Mouse (Mus musculus) cortical plate, adult 2 months (tissue): ENCODE measurements around the gene Trir. TPM values are rescaled to one million over a fixed set of nuclear protein-coding genes. Genes with fewer than 3 reads are reported as not detected.

Source experiments
- H3K27ac ChIP-seq: fragments of 200-500 bp; 2 replicates; pipeline ENCODE4 v1.5.1; 2012; ENCODE audit warnings: low read length, control low read depth, inconsistent platforms; ENCODE audit not compliant: insufficient read depth
- H3K4me1 ChIP-seq: fragments of 200-500 bp; 2 replicates; pipeline ENCODE4 v1.6.1; 2011; ENCODE audit warnings: low read length; ENCODE audit not compliant: control insufficient read depth, insufficient read depth
- H3K4me3 ChIP-seq: fragments of 200-500 bp; 2 replicates; pipeline ENCODE4 v1.5.1; 2011; ENCODE audit warnings: mild to moderate bottlenecking, low read length, control low read depth; ENCODE audit not compliant: insufficient read depth
- CTCF ChIP-seq: fragments of 200-500 bp; IDR thresholded peaks from 2 replicates; pipeline ENCODE4 v1.5.1; 2011; ENCODE audit warnings: mild to moderate bottlenecking, control low read depth, low read length; ENCODE audit not compliant: insufficient read depth; ENCODE audit errors: extremely low read depth
- POLR2A ChIP-seq: fragments of 200-500 bp; IDR thresholded peaks from 2 replicates; pipeline ENCODE4 v1.6.1; 2011; ENCODE audit warnings: mild to moderate bottlenecking, low read length, control low read depth; ENCODE audit not compliant: insufficient read depth; ENCODE audit errors: extremely low read depth
- polyA plus RNA-seq: library from polyadenylated mRNA; depleted of rRNA; stranded (reverse); fragments of >200 nt; gene quantifications from 2 replicates; pipeline ENCODE4 v1.2.3, GENCODE M21; 2012

Gene Trir
- polyA plus RNA-seq, 1 experiment, result 119 TPM

DNA sequence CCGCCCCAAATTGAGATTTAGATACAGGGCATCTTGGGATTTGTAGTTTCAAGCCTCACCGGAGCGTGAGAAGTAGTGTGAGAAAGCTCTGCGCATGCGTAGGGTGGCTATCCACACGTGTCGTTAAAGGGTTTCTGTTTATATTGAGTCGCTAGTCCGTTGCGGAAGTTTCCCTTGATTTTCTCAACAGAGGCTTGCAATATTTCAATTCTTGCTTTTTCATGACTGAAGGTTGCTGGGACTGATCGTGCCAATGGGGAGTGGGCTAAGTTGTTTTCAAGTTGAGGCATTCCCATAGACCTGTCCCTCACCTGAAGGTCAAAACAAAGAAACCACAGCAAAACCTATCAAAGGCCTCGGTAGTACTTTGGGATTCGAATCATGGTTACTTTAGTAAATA is 8.1 kb downstream of the Trir start:
- H3K4me1 ChIP-seq, result no peaks in the 10 kb centered on the region; the same call in 1 of the 2 replicates
- H3K4me3 ChIP-seq, result no peak overlapping the region
- no peak overlapping the region for H3K27ac ChIP-seq
- TF ChIP-seq CTCF (no peak), POLR2A (peak; percentile 41; the same call in 1 of the 2 replicates)

DNA sequence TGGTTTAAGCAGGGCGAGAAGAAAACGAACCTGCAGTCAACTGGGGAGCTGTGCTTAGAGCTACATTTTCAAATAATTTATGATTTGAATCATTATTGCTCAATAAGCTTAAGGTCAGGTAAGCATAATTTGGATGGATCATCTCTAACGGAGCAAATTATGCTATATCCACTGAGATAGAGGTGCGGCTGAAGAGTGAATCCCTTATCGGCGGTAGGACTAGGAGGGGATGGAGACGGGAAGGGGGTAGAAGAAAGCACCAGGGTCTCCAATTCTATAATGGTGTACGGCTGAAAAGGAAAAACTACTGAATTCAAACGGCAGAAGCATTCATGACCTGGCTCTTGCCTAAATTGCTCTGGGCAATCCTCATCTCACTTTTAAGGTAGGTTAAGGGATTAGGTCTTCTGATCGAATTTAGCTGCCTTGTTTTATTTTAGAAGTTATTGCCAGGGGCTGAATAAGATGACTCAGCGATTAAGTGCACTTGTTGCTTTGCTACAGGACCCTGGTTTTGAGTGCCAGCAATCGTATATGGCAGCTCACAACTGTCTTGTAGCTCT is 8.6 kb downstream of the Trir start:
- no peak overlapping the region for H3K27ac ChIP-seq
- TF ChIP-seq POLR2A, result no peak
- peak overlapping the region; percentile 68; the same call in 1 of the 2 replicates for H3K4me3 ChIP-seq
- no peaks in the 10 kb centered on the region; the same call in 1 of the 2 replicates for H3K4me1 ChIP-seq

DNA sequence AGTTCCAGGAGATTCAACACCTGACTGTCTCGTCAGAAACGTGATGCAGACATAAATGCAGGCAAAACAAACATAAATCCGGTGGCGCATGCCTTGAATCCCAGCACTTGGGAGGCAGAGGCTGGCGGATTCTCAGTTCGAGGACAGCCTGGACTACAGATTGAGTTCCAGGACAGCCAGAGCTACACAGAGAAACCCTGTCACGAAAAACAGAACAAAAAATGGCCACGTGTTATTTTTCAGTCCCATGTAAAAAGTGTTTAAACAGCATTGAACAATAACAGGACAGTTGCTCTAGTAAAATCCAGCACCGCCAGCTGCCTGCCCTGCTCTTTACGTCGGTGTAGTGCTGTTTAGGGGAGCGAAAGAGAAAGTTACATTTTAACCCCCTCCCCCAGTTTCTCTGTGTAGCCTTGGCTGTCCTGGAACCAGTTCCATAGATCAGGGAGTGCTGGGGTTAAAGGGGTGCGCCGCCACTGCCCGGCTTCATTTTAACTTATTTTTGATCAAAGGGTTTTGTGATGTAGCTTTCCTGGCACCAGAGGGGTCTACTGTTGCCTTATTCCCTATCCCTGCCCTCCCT is 9.2 kb downstream of the Trir start:
- TF ChIP-seq POLR2A, result no peak
- TF ChIP-seq CTCF, result no peak
- Histone ChIP-seq H3K27ac (no peak overlapping the region), H3K4me1 (no peaks in the 10 kb centered on the region; the same call in 1 of the 2 replicates), H3K4me3 (peak overlapping the region; percentile 68)

DNA sequence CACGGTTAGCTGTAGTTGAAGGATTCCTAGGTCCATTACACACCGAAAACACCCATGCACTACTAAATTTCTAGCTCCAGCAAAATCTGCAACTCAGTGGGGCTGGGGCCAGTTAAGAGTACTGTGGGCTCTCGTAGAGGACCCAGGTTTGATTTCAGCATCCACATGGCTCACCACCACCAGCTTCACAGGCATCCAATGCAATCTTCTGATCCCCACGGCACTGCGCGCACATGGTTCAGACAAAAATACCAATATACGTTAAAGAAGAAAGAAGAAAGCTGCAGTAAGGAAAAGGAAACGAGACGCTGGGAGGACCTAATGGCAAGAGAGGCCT is 9.7 kb downstream of the Trir start:
- Histone ChIP-seq H3K4me1 (no peaks in the 10 kb centered on the region; the same call in 1 of the 2 replicates), H3K27ac (no peak overlapping the region; the same call in 1 of the 2 replicates), H3K4me3 (peak overlapping the region; percentile 68)
- TF ChIP-seq POLR2A, result no peak; the same call in 1 of the 2 replicates
- TF ChIP-seq CTCF, result no peak

DNA sequence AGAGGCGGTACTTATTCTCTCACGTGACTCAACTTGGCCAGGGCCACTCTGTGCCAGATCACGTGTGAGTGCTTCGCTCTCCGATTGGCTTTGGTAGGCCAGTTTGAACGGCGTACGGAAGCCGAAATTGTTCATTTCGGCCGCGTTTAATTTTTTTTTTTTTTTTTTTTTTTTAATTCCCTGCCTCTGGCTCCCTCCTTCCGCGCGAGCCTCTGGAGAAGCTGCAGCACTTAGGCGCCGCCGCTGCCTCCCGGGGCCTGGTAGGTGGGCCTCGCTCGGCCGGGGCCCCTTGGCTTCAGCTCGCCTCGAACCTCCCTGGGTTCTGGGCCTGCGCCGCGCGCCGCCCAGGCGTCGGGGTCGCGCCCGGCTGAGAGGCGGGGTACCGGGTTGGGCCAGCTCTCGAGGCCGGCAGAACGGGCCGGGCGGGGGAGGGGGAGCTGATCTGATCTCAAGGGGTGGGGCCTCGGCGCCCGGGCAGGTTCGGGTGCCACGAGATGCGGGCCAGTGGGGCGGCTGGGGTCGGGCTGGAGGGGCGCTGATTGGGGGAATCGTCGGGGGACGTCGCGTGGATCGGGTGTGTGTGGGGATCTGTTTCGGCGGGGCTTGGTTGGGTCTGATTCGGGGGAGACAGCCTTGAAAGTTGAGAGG is 10.2 kb downstream of the Trir start, which contains the start of gene Tnpo2:
Gene Tnpo2 (plus strand): TSS at position 198 of the 648 bp plus-strand sequence.
- Histone ChIP-seq H3K4me1 (no peaks in the 10 kb centered on the region; the same call in 1 of the 2 replicates), H3K4me3 (peak within 1 kb of the TSS; percentile 68), H3K27ac (peak within 1 kb of the TSS; percentile 90)
- no peak for TF ChIP-seq CTCF
- peak; percentile 54; the same call in 1 of the 2 replicates for TF ChIP-seq POLR2A

DNA sequence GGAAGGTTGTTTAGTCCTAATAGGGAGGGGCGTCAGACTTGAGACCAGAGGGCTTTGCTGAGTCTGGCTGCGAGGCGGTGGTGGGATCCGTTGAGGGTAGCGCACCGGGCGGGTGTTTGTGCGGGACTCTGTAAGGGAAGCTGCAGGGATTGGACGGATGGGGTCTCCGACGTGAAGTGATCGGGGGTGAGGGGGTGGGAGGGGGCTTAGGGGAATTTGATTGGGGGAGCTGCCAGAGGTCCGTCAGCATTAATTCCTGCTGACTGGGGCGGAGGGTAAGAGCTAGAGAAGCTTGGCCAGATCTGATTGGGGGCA is 10.7 kb downstream of the Trir start:
- Histone ChIP-seq H3K27ac (peak overlapping the region; percentile 23; the same call in 1 of the 2 replicates), H3K4me1 (no peaks in the 10 kb centered on the region; the same call in 1 of the 2 replicates), H3K4me3 (peak overlapping the region; percentile 68)
- TF ChIP-seq POLR2A, result no peak
- no peak for TF ChIP-seq CTCF

DNA sequence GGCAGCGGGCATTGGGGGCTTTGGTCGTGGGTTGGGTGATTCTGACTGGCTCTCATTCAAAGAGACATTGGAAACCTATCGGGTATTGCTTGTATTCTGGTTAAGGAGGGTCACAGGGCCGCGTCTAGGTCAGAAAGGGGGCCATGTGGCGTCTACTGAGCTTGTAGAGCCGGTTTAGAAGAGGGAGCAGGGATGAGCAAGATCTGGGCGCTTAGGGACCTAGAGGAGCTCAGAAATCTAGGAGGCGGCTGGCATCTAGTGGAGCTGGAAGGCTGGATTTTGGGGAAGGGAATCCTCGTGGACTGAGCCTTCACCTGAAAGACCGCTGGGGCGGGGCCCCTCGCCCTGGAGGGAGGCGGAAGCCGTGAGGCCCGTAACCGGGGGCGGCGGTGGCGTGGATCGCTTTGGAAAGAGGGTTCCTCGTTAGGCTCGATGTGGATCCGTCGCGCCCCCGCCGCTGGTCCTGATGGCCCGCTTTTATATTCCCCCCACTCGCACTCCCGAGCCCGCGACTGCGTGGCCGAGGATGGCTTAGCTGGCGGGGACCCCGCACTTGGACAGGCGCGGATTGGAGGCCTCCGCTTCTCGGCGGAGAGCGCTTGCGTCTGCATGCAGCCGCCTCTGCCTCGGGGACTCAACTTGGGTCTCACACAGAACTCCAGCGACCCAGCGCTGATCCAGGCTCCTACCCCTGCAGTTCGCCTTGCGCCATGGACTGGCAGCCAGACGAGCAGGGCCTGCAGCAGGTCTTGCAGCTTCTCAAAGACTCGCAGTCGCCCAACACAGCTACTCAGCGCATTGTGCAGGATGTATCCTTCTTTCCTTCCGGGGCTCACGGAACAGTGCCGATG is 11.3 kb downstream of the Trir start:
- Histone ChIP-seq H3K4me1 (no peaks in the 10 kb centered on the region; the same call in 1 of the 2 replicates), H3K27ac (peak overlapping the region; percentile 23; the same call in 1 of the 2 replicates), H3K4me3 (peak overlapping the region; percentile 68)
- TF ChIP-seq CTCF, result no peak
- peak; percentile 39; the same call in 1 of the 2 replicates for TF ChIP-seq POLR2A

DNA sequence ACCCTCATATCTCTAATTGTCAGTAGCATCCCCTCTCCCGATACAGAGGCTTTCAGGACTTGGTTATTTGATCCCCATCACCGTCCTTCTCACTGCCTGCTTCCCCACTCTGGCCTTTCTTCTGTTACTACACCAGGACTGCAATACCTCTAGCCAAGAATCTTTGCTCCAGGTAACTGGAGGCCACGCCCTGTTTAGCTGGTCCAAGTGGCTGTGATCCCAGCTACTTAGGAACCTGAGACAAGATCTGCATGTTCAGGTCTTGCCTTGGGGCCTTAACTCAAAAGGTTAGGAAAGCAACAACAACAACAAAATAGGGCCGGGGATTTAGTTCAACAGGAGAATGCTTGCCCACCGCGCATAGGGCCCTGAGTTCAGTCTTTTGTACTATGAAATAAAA is 17.0 kb downstream of the Trir start:
- TF ChIP-seq CTCF (no peak), POLR2A (no peak)
- Histone ChIP-seq H3K27ac (no peak overlapping the region), H3K4me1 (no peaks in the 10 kb centered on the region; the same call in 1 of the 2 replicates), H3K4me3 (no peak overlapping the region)

DNA sequence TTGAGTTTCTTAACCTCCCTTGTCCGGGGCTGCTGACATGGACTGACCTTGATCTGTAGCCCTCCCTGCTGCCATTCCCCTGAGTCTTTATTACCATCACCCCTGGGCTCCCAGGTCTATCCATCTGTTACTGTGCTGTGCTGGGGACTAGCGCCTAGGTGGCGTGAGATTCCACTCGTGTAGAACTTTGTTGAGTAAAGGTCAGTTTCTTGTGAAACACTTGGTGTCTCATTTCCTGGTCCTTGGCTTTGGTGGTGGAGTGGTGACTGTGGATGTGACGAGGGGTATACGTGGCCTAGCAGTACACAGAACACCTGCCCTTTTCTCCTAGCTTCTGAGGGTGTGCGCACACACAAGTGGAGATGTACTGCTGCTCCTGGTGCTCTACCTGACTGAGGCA is 30.7 kb downstream of the Trir start:
- no peak for TF ChIP-seq CTCF
- no peak for TF ChIP-seq POLR2A
- no peak overlapping the region for H3K4me3 ChIP-seq
- H3K27ac ChIP-seq, result no peak overlapping the region
- H3K4me1 ChIP-seq, result peaks cover 2% of the 10 kb centered on the region; the same call in 1 of the 2 replicates
